Mouse (Mus musculus): ENCODE results near the gene Zfp61. TPM values are rescaled to one million over a fixed set of nuclear protein-coding genes. Genes with fewer than 3 reads are reported as not detected.

The Zfp61 gene
- polyA plus RNA-seq, 1 experiment: 4.7 TPM

DNA sequence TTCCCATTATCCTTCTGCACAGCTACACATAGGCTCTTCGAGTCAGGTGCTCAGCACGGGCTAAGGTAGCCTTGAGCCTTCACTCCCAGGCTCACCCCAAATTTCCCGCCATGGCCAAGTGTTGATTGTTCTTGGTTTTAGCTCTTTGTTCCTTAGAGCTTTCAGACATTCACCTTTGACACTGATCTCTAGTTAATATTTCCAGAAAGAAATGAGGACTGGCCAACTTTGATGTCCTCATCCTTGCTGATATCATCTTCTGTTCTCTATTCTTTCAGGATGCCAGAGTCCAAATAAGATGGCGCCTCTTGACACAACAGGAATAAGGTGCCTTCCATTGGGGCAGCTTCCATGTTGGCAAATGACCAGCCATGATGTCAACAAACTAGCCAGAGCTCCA is 26.6 kb downstream of the Zfp61 start:
- no peak overlapping the region for H3K27ac ChIP-seq (ENCODE audit: insufficient read depth, low read length)
- 93% methylated on average over 4 of the region's 4 CpGs for WGBS
- no peak overlapping the region for H3K4me3 ChIP-seq (ENCODE audit: extremely low read depth, insufficient read depth, insufficient read length)
- peaks cover 1% of the 10 kb centered on the region; the same call in 1 of the 2 replicates for H3K36me3 ChIP-seq (ENCODE audit: control insufficient read depth, insufficient read depth, low read length)
- TF ChIP-seq POLR2A (IDR thresholded peaks at IDR 0.05; ENCODE audit: low read depth, low read length) (no peak), CTCF (IDR thresholded peaks at IDR 0.05; ENCODE audit: extremely low read depth, insufficient read depth, insufficient read length, insufficient replicate concordance) (no peak)
- no peaks in the 10 kb centered on the region for H3K27me3 ChIP-seq (ENCODE audit: control insufficient read depth, insufficient read depth, low read length)
- H3K4me1 ChIP-seq (ENCODE audit: control insufficient read depth, insufficient read depth, insufficient read length): peaks cover 2% of the 10 kb centered on the region; the same call in 1 of the 2 replicates
- DNase-seq (ENCODE audit: low read depth in 1 of 2, low spot score in 2 of 2): no peak

DNA sequence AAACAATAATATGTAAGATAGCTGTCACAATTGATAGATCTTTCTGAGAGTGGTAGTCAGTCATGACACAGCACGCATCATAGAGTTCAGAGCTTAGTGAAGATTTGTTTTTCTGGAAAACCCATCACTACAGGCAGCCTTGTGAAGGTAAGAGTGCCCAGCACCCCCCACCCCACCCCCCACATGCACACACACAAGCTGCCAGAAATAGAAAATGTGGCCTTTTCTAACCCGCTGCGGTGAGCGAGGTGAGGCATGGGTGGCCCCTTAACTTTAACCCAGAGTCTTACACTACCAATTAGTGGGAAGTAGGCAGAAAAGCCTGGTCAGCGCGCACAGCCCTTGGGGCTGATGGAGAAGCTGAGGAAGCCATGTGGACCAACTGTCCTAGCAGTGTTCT is 29.8 kb downstream of the Zfp61 start:
- no peak overlapping the region for H3K27ac ChIP-seq (ENCODE audit: insufficient read depth, low read length)
- peaks cover 1% of the 10 kb centered on the region; the same call in 1 of the 2 replicates for H3K36me3 ChIP-seq (ENCODE audit: control insufficient read depth, insufficient read depth, low read length)
- no peak for DNase-seq (ENCODE audit: low read depth in 1 of 2, low spot score in 2 of 2)
- WGBS: 89% methylated on average over 6 of the region's 6 CpGs
- TF ChIP-seq CTCF (IDR thresholded peaks at IDR 0.05; ENCODE audit: extremely low read depth, insufficient read depth, insufficient read length, insufficient replicate concordance) (no peak), POLR2A (IDR thresholded peaks at IDR 0.05; ENCODE audit: low read depth, low read length) (no peak)
- no peaks in the 10 kb centered on the region for H3K27me3 ChIP-seq (ENCODE audit: control insufficient read depth, insufficient read depth, low read length)
- H3K4me3 ChIP-seq (ENCODE audit: extremely low read depth, insufficient read depth, insufficient read length): no peak overlapping the region
- H3K4me1 ChIP-seq (ENCODE audit: control insufficient read depth, insufficient read depth, insufficient read length): peaks cover 2% of the 10 kb centered on the region; the same call in 1 of the 2 replicates

DNA sequence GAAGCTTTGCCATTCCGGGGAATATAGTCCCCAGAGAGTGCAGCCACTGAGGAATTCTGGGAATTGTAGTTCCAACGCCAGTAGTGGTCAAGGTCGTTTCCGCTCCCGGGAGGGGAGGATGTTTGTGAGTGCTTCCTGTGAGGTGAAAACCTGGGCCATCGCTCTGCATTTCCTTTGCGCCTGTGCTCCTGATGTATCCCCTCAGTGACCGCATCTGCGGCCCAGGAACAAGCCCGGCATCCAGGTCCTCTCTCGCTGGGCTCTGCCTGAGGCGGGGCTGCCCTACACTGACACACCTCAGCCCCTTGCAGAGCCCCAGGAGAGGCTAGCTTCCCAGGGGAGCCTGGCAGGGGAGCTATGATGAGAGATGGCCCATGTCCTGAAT is 30.8 kb downstream of the Zfp61 start, which contains the start of gene Zfp93:
TSS of gene Zfp93 (plus strand) at position 133 of the 385 bp plus-strand sequence.
- Histone ChIP-seq H3K27ac (ENCODE audit: insufficient read depth, low read length) (no peak within 1 kb of the TSS), H3K4me1 (ENCODE audit: control insufficient read depth, insufficient read depth, insufficient read length) (peaks cover 2% of the 10 kb centered on the region; the same call in 1 of the 2 replicates), H3K4me3 (ENCODE audit: extremely low read depth, insufficient read depth, insufficient read length) (peak within 1 kb of the TSS; percentile 52), H3K36me3 (ENCODE audit: control insufficient read depth, insufficient read depth, low read length) (peaks cover 1% of the 10 kb centered on the region; the same call in 1 of the 2 replicates), H3K27me3 (ENCODE audit: control insufficient read depth, insufficient read depth, low read length) (no peaks in the 10 kb centered on the region)
- WGBS: 2% methylated on average over 12 of the region's 12 CpGs
- peak; percentile 11 to 41 for DNase-seq (ENCODE audit: low read depth in 1 of 2, low spot score in 2 of 2)
- TF ChIP-seq CTCF (IDR thresholded peaks at IDR 0.05; ENCODE audit: extremely low read depth, insufficient read depth, insufficient read length, insufficient replicate concordance) (no peak), POLR2A (IDR thresholded peaks at IDR 0.05; ENCODE audit: low read depth, low read length) (no peak)

DNA sequence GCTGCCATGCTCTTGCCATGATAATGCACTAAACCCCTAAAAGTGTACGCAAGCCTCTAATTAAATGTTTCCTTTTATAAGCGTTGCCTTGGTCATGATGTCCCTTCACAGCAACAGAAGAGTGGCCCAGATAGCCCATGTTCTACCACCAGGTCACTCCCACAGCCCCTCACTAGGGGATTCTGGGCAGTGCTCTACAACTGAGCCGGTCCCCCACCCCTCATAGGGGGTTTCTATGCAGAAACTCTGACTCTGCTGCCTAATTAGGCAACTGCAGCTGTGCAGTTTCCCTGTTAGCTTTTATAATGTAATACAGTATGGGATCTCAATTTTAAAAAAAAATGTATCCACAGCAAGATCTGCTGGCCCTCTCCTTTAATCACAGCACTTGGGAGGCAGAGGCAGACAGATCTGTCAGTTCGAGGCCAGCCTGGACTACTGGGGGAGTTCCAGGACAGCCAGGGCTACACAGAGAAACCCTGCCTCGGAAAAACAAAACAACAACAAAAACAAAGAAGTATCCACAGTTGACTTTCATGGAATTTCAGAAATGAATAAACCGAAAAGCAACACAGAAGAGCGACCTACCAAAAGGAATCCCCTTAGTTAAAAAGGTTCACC is 31.3 kb downstream of the Zfp61 start:
- WGBS: 45% methylated on average over 7 of the region's 7 CpGs

DNA sequence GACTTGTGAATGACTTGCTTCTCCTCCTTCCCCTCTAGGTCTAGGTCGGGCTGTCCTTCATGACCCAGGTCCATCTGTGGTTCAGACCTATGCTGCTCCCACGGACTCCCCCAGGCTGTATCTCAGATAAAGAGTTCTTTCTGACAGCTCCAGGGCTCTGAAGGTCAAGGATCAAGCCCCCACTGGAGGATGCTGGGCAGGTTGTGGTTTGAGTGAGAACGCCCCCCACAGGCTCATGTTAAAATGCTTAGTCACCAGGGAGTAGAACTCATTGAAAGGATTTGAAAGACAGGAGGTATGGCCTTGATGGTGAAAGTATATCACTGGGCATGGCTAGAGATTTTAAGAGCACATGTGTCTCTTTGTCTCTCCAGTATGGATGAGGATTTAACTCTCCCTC is 31.8 kb downstream of the Zfp61 start:
- no peak for TF ChIP-seq POLR2A (IDR thresholded peaks at IDR 0.05; ENCODE audit: low read depth, low read length)
- no peak for TF ChIP-seq CTCF (IDR thresholded peaks at IDR 0.05; ENCODE audit: extremely low read depth, insufficient read depth, insufficient read length, insufficient replicate concordance)
- Histone ChIP-seq H3K36me3 (ENCODE audit: control insufficient read depth, insufficient read depth, low read length) (no peaks in the 10 kb centered on the region), H3K4me1 (ENCODE audit: control insufficient read depth, insufficient read depth, insufficient read length) (peaks cover 2% of the 10 kb centered on the region; the same call in 1 of the 2 replicates), H3K27ac (ENCODE audit: insufficient read depth, low read length) (no peak overlapping the region), H3K4me3 (ENCODE audit: extremely low read depth, insufficient read depth, insufficient read length) (no peak overlapping the region), H3K27me3 (ENCODE audit: control insufficient read depth, insufficient read depth, low read length) (no peaks in the 10 kb centered on the region)
- WGBS: 71% methylated on average over 3 of the region's 3 CpGs
- DNase-seq (ENCODE audit: low read depth in 1 of 2, low spot score in 2 of 2): no peak

More for the DNA sequence above, 31.3 kb downstream of the Zfp61 start:
- H3K27ac ChIP-seq (ENCODE audit: insufficient read depth, low read length): no peak overlapping the region
- DNase-seq (ENCODE audit: low read depth in 1 of 2, low spot score in 2 of 2): no peak
- H3K27me3 ChIP-seq (ENCODE audit: control insufficient read depth, insufficient read depth, low read length): no peaks in the 10 kb centered on the region
- peak overlapping the region; percentile 52; the same call in 1 of the 2 replicates for H3K4me3 ChIP-seq (ENCODE audit: extremely low read depth, insufficient read depth, insufficient read length)
- no peaks in the 10 kb centered on the region for H3K36me3 ChIP-seq (ENCODE audit: control insufficient read depth, insufficient read depth, low read length)
- no peak for TF ChIP-seq POLR2A (IDR thresholded peaks at IDR 0.05; ENCODE audit: low read depth, low read length)
- no peak for TF ChIP-seq CTCF (IDR thresholded peaks at IDR 0.05; ENCODE audit: extremely low read depth, insufficient read depth, insufficient read length, insufficient replicate concordance)
- peaks cover 2% of the 10 kb centered on the region; the same call in 1 of the 2 replicates for H3K4me1 ChIP-seq (ENCODE audit: control insufficient read depth, insufficient read depth, insufficient read length)

DNA sequence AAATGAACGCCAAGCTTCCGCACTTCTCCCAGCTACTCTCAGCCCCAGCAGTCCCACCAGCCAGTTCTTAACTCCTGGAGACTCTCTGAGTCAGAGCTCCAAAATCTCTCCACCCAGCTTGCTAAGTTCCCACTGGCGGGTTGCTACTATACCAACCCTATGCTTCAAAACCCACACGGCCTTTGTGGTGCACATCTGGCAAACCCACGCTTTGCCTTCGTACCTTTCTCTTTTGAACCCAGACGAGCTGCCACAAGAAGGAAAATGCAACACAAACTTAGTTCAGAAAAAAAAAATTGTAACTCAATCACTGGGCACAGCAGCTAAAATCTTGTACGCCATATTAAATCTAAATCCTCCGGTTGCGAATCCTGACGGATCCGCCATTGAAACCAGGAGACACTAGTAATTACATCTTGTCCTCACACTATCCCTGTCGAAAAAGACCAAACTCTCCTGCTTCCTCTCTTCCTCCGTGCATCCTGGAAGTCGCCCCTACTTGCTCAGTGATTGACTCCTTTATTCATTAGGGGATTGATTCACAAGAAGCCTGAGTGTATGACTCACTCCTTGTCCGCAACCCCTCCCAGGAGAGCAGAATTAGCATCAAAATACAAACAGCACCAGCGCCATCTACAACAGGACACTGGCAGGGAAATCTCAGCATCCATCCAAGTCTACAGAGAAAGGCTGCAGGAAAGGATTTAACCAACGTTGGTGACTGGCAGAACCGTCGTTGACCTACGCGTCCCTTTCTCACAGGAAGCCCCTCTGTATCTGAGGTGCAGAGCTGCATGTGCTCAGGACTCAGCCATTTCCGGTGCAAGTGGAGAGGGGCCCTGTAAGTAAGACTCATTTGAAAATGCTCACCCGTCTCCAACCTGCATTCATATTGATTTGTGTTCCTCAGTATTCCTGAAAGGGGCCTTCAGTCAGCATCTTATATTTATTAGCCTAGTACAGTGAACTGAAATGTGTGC is 32.6 kb downstream of the Zfp61 start:
- TF ChIP-seq POLR2A (IDR thresholded peaks at IDR 0.05; ENCODE audit: low read depth, low read length) (no peak), CTCF (IDR thresholded peaks at IDR 0.05; ENCODE audit: extremely low read depth, insufficient read depth, insufficient read length, insufficient replicate concordance) (no peak)
- H3K4me1 ChIP-seq (ENCODE audit: control insufficient read depth, insufficient read depth, insufficient read length): peaks cover 2% of the 10 kb centered on the region; the same call in 1 of the 2 replicates
- no peaks in the 10 kb centered on the region for H3K36me3 ChIP-seq (ENCODE audit: control insufficient read depth, insufficient read depth, low read length)
- H3K4me3 ChIP-seq (ENCODE audit: extremely low read depth, insufficient read depth, insufficient read length): no peak overlapping the region
- no peak for DNase-seq (ENCODE audit: low read depth in 1 of 2, low spot score in 2 of 2)
- no peaks in the 10 kb centered on the region for H3K27me3 ChIP-seq (ENCODE audit: control insufficient read depth, insufficient read depth, low read length)
- H3K27ac ChIP-seq (ENCODE audit: insufficient read depth, low read length): no peak overlapping the region
- WGBS: 73% methylated on average over 24 of the region's 24 CpGs

All from spleen, adult 2 months (tissue).